In the genomic region with DNA sequence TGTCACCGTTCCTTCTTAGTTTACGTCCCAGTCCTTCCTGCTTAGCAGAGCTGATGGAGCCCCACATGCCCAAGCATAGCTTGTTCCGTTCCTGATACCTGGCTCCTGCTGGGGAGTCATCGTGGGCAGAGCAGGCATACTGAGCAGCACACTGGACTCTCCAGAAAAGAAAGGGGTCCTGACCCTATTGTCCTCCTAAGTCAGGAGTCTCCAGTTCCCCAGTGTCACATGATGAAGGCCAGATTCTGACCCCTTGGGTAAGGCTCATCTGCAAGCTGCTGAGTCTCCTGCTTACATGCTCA, we compare ENCODE assay signal across 14 mouse cellular contexts. TPM values are rescaled to one million over a fixed set of nuclear protein-coding genes. Genes with fewer than 3 reads are reported as not detected.
DNase-seq lines count a peak whose midpoint lies in the region; ATAC-seq and TF ChIP-seq lines count a peak whose summit lies in the region.
"Had no signal": no experiment of that assay in that cellular context is flagged by ENCODE, and none has a peak within 500 bp of the region (broad histone marks: within the 10 kb centered on the region; RNA-seq: fewer than 3 reads in every experiment).

No protein-coding gene starts in this region.

- in situ Hi-C loops in CH12.LX (cut with MboI; ENCODE audit: low pct_ligation_motif_present, low pct_unique_long_range_greater_than_20kb, low sequenced_read_pairs) = no loop called here

- no peak for ATAC-seq in forebrain, embryonic 13.5 days
- no peak for ATAC-seq in forebrain, postnatal 0 days

- no peak for TF ChIP-seq RAD21 in CH12.LX (IDR thresholded peaks at IDR 0.05; ENCODE audit: low read depth, low read length)

- no peak overlapping the region for H3K4me3 ChIP-seq in forebrain, embryonic 13.5 days
- H3K4me3 ChIP-seq in forebrain, postnatal 0 days (ENCODE audit: low read depth, low read length) = no peak overlapping the region
- H3K4me3 ChIP-seq in left cerebral cortex, adult 2 months = no peak overlapping the region
- H3K4me3 ChIP-seq in CH12.LX (replicated peaks in 1 of 3; ENCODE audit: low read depth in 2 of 3, low read length in 2 of 3, poor library complexity in 1 of 3) (no peak overlapping the region), macrophage (ENCODE audit: inconsistent target) (no peak overlapping the region)
- H3K4me3 ChIP-seq: embryonic facial prominence, embryonic 13.5 days; forebrain, embryonic 12.5 days; heart, embryonic 15.5 days had no signal

- H3K4me1 ChIP-seq in forebrain, embryonic 13.5 days = peaks cover 6% of the 10 kb centered on the region; the same call in 1 of the 2 replicates
- H3K4me1 ChIP-seq in forebrain, postnatal 0 days (ENCODE audit: insufficient read depth) = no peaks in the 10 kb centered on the region
- H3K4me1 ChIP-seq in CH12.LX (ENCODE audit: control insufficient read depth in 1 of 2, insufficient read depth in 2 of 2) = peaks cover 36 to 83% of the 10 kb centered on the region in 2 experiments

- no peak overlapping the region for H3K4me2 ChIP-seq in forebrain, embryonic 13.5 days
- H3K4me2 ChIP-seq in forebrain, postnatal 0 days (ENCODE audit: low read depth) = no peak overlapping the region
- no peak overlapping the region for H3K4me2 ChIP-seq in CH12.LX (ENCODE audit: insufficient read depth, low read depth, poor library complexity, severe bottlenecking)
- H3K4me2 ChIP-seq: embryonic facial prominence, embryonic 13.5 days; forebrain, embryonic 12.5 days; heart, embryonic 15.5 days had no signal

- no peak for TF ChIP-seq POLR2A in CH12.LX (IDR thresholded peaks at IDR 0.05; ENCODE audit: low read depth, low read length)

- H3K36me3 ChIP-seq in forebrain, embryonic 13.5 days (ENCODE audit: poor library complexity, severe bottlenecking) = peaks cover 44% of the 10 kb centered on the region
- H3K36me3 ChIP-seq in forebrain, postnatal 0 days (ENCODE audit: insufficient read depth) = peaks cover 20% of the 10 kb centered on the region
- H3K36me3 ChIP-seq in CH12.LX (replicated peaks in 1 of 2; ENCODE audit: control insufficient read depth in 1 of 2, insufficient read depth in 1 of 2, low read length in 1 of 2) = peaks cover 31 to 88% of the 10 kb centered on the region in 2 experiments
- peaks cover 27% of the 10 kb centered on the region; the same call in 1 of the 2 replicates for H3K36me3 ChIP-seq in macrophage (ENCODE audit: inconsistent target)

- 86% methylated on average over 4 of the region's 4 CpGs for WGBS in forebrain, embryonic 13.5 days
- WGBS in forebrain, postnatal 0 days = 87% methylated on average over 4 of the region's 4 CpGs
- 81% methylated on average over 4 of the region's 4 CpGs for WGBS in macrophage (ENCODE audit: missing documents)

- H3K27me3 ChIP-seq in forebrain, embryonic 13.5 days = no peaks in the 10 kb centered on the region
- no peaks in the 10 kb centered on the region for H3K27me3 ChIP-seq in forebrain, postnatal 0 days (ENCODE audit: insufficient read depth, low read length)
- no peaks in the 10 kb centered on the region for H3K27me3 ChIP-seq in CH12.LX (replicated peaks)
- H3K27me3 ChIP-seq: embryonic facial prominence, embryonic 13.5 days; forebrain, embryonic 12.5 days; heart, embryonic 15.5 days had no signal

- TF ChIP-seq CTCF in forebrain, postnatal 0 days (IDR thresholded peaks at IDR 0.05; ENCODE audit: low read depth) = no peak
- no peak for TF ChIP-seq CTCF in left cerebral cortex, adult 2 months (IDR thresholded peaks at IDR 0.05)
- TF ChIP-seq CTCF in CH12.LX (conservative IDR thresholded peaks at IDR 0.05 in 1 of 2, IDR thresholded peaks at IDR 0.05 in 1 of 2; ENCODE audit: low read depth in 2 of 2, low read length in 2 of 2) = no peak

- peak overlapping the region; percentile 3; the same call in 1 of the 2 replicates for H3K27ac ChIP-seq in forebrain, embryonic 13.5 days
- H3K27ac ChIP-seq in forebrain, postnatal 0 days (ENCODE audit: low read depth, low read length) = no peak overlapping the region
- peak overlapping the region; percentile 77 for H3K27ac ChIP-seq in left cerebral cortex, adult 2 months
- H3K27ac ChIP-seq in CH12.LX (ENCODE audit: insufficient read depth, low read depth) = 0 out of 2 replicates have a peak overlapping the region, but pooled peaks have one; percentile 24
- peak overlapping the region; percentile 98 for H3K27ac ChIP-seq in macrophage
- H3K27ac ChIP-seq: forebrain, embryonic 12.5 days; liver, embryonic 14.5 days had no signal

- dilution Hi-C loops in CH12.LX (cut with MboI; ENCODE audit: extremely low pct_ligation_motif_present, extremely low pct_unique_long_range_greater_than_20kb, low sequenced_read_pairs) = no loop called here

- DNase-seq in forebrain, postnatal 0 days = no peak
- no peak for DNase-seq in left cerebral cortex, adult 2 months (ENCODE audit: extremely low spot score in 1 of 2, low spot score in 2 of 2)
- no peak for DNase-seq in left cerebral cortex, postnatal 4 days
- no peak for DNase-seq in CH12.LX (ENCODE audit: extremely low read depth)
- no peak for DNase-seq in adrenal gland, postnatal 4 days (ENCODE audit: low spot score in 2 of 2)
- no peak for DNase-seq in left cerebral cortex, adult 18-20 months (ENCODE audit: low spot score in 2 of 2)
- DNase-seq: thymus, postnatal 36 days had no signal

- intact Hi-C loops in left cerebral cortex, adult 2 months (cut with DNase I) = no loop called here
- intact Hi-C loops in left cerebral cortex, postnatal 4 days (cut with DNase I) = no loop called here

- no peaks in the 10 kb centered on the region for H3K9me3 ChIP-seq in forebrain, embryonic 13.5 days (replicated peaks)
- H3K9me3 ChIP-seq in forebrain, postnatal 0 days (ENCODE audit: low read length) = no peaks in the 10 kb centered on the region
- no peaks in the 10 kb centered on the region for H3K9me3 ChIP-seq in CH12.LX (replicated peaks; ENCODE audit: low read length)
- H3K9me3 ChIP-seq: embryonic facial prominence, embryonic 13.5 days; forebrain, embryonic 12.5 days; heart, embryonic 15.5 days had no signal

- H3K9ac ChIP-seq in forebrain, embryonic 13.5 days = no peak overlapping the region
- H3K9ac ChIP-seq in forebrain, postnatal 0 days = no peak overlapping the region
- H3K9ac ChIP-seq in CH12.LX (ENCODE audit: insufficient read depth, low read depth) = no peak overlapping the region
- H3K9ac ChIP-seq: embryonic facial prominence, embryonic 13.5 days; forebrain, embryonic 12.5 days; heart, embryonic 15.5 days; liver, embryonic 14.5 days had no signal

- H3K79me2 ChIP-seq in CH12.LX (replicated peaks; ENCODE audit: control insufficient read depth, extremely low read depth, insufficient read depth, poor library complexity, severe bottlenecking) = peaks cover 24% of the 10 kb centered on the region
- peaks cover 99% of the 10 kb centered on the region for H3K79me2 ChIP-seq in macrophage (ENCODE audit: inconsistent target)

- TF ChIP-seq EP300 in CH12.LX (IDR thresholded peaks at IDR 0.05; ENCODE audit: low read length) = no peak

RNA-seq across cellular contexts. Expression of a gene that starts 13.5 kb away (rescaled TPM):
- polyA plus RNA-seq in forebrain, embryonic 13.5 days (2015; fragmentation: Nextera tagmentation; extraction: Ambion mirVana) = 116 and 127 TPM in 2 replicates
- 65.1 and 74.5 TPM in 2 replicates for total RNA-seq in forebrain, postnatal 0 days (2014; rRNA removed)
- polyA plus RNA-seq in forebrain, postnatal 0 days (2015; fragmentation: Nextera tagmentation; extraction: Ambion mirVana) = 93.2 and 99.0 TPM in 2 replicates
- 10 to 100 TPM; 38.9 to 43.2 TPM for total RNA-seq in left cerebral cortex, adult 2 months (2021)
- 10 to 100 TPM; 53.6 to 55.3 TPM for total RNA-seq in left cerebral cortex, postnatal 4 days (2021)
- total RNA-seq in CH12.LX (2012; rRNA removed) (29.3 and 33.5 TPM in 2 replicates), CH12.LX (2014; rRNA removed) (38.0 and 39.4 TPM in 2 replicates)
- polyA plus RNA-seq in CH12.LX (2012; ENCODE audit: insufficient read length, low read depth) (32.1 and 39.0 TPM in 2 replicates), macrophage (2018) (33.5 to 87.9 TPM (median 87.4 TPM) in 3 replicates)
- 100 to 1,000 TPM in 25 of 26 experiments, 10 to 100 TPM in 1; 94.5 to 340 (median 169) TPM for total RNA-seq in macrophage (2018; cell fraction: chromatin; rRNA removed)
- total RNA-seq in macrophage (2018; cell fraction: cytosol; rRNA removed) = 10 to 100 TPM; 31.1 to 80.6 (median 57.8) TPM
- total RNA-seq in macrophage (2018; cell fraction: nucleus; rRNA removed) = 100 to 1,000 TPM in 14 of 26 experiments, 10 to 100 TPM in 12; 48.9 to 325 (median 105) TPM
- total RNA-seq in adrenal gland, postnatal 4 days (2021) = 10 to 100 TPM; 66.3 to 67.4 TPM
- 10 to 100 TPM; 36.4 to 39.3 TPM for total RNA-seq in left cerebral cortex, adult 18-20 months (2021)

RNA-seq across cellular contexts. Expression of a gene that starts 17.3 kb away (rescaled TPM):
- polyA plus RNA-seq in forebrain, embryonic 13.5 days (2015; fragmentation: Nextera tagmentation; extraction: Ambion mirVana) = 22.0 and 26.7 TPM in 2 replicates
- 4.7 and 5.9 TPM in 2 replicates for total RNA-seq in forebrain, postnatal 0 days (2014; rRNA removed)
- polyA plus RNA-seq in forebrain, postnatal 0 days (2015; fragmentation: Nextera tagmentation; extraction: Ambion mirVana) = 4.5 and 4.6 TPM in 2 replicates
- total RNA-seq in left cerebral cortex, adult 2 months (2021) = 1 to 10 TPM; 1.6 to 2.0 TPM
- total RNA-seq in left cerebral cortex, postnatal 4 days (2021) = 1 to 10 TPM; 6.8 to 8.8 TPM
- total RNA-seq in CH12.LX (2012; rRNA removed) (39.3 and 55.0 TPM in 2 replicates), CH12.LX (2014; rRNA removed) (18.4 and 18.6 TPM in 2 replicates)
- polyA plus RNA-seq in CH12.LX (2012; ENCODE audit: insufficient read length, low read depth) (97.1 and 135 TPM in 2 replicates), macrophage (2018) (2.5 to 17.1 TPM (median 6.2 TPM) in 3 replicates)
- 10 to 100 TPM in 3 of 26 experiments, 1 to 10 TPM in 23; 1.3 to 12.4 (median 5.2) TPM for total RNA-seq in macrophage (2018; cell fraction: chromatin; rRNA removed)
- 1 to 10 TPM; 1.3 to 6.7 (median 3.3) TPM for total RNA-seq in macrophage (2018; cell fraction: cytosol; rRNA removed)
- 10 to 100 TPM in 2 of 26 experiments, 1 to 10 TPM in 24; 1.6 to 28.4 (median 4.3) TPM for total RNA-seq in macrophage (2018; cell fraction: nucleus; rRNA removed)
- total RNA-seq in adrenal gland, postnatal 4 days (2021) = 10 to 100 TPM; 15.6 to 16.2 TPM
- 1 to 10 TPM; 1.9 to 2.7 TPM for total RNA-seq in left cerebral cortex, adult 18-20 months (2021)

RNA-seq across cellular contexts. Expression of a gene that starts 17.4 kb away (rescaled TPM):
- 168 TPM in 2 replicates for polyA plus RNA-seq in forebrain, embryonic 13.5 days (2015; fragmentation: Nextera tagmentation; extraction: Ambion mirVana)
- total RNA-seq in forebrain, postnatal 0 days (2014; rRNA removed) = 155 and 159 TPM in 2 replicates
- 99.0 and 110 TPM in 2 replicates for polyA plus RNA-seq in forebrain, postnatal 0 days (2015; fragmentation: Nextera tagmentation; extraction: Ambion mirVana)
- 10 to 100 TPM; 90.8 to 91.2 TPM for total RNA-seq in left cerebral cortex, adult 2 months (2021)
- 100 to 1,000 TPM in 1 of 2 experiments, 10 to 100 TPM in 1; 92.6 to 121 TPM for total RNA-seq in left cerebral cortex, postnatal 4 days (2021)
- 38.9 and 55.1 TPM in 2 replicates for total RNA-seq in CH12.LX (2012; rRNA removed)
- total RNA-seq in CH12.LX (2014; rRNA removed) = 23.4 and 24.5 TPM in 2 replicates
- polyA plus RNA-seq in CH12.LX (2012; ENCODE audit: insufficient read length, low read depth) = 25.3 and 26.8 TPM in 2 replicates
- 100 to 1,000 TPM in 3 of 26 experiments, 10 to 100 TPM in 23; 29.5 to 116 (median 76.4) TPM for total RNA-seq in macrophage (2018; cell fraction: chromatin; rRNA removed)
- 10 to 100 TPM; 30.0 to 50.6 (median 39.5) TPM for total RNA-seq in macrophage (2018; cell fraction: cytosol; rRNA removed)
- total RNA-seq in macrophage (2018; cell fraction: nucleus; rRNA removed) = 10 to 100 TPM; 26.4 to 93.3 (median 45.4) TPM
- 31.2 to 42.2 TPM (median 38.7 TPM) in 3 replicates for polyA plus RNA-seq in macrophage (2018)
- total RNA-seq in adrenal gland, postnatal 4 days (2021) = 10 to 100 TPM; 91.6 to 91.9 TPM
- total RNA-seq in left cerebral cortex, adult 18-20 months (2021) = 10 to 100 TPM; 85.0 to 94.3 TPM

RNA-seq across cellular contexts. Expression of a gene that starts 17.6 kb away (rescaled TPM):
- 3.9 and 4.8 TPM in 2 replicates for polyA plus RNA-seq in forebrain, embryonic 13.5 days (2015; fragmentation: Nextera tagmentation; extraction: Ambion mirVana)
- total RNA-seq in forebrain, postnatal 0 days (2014; rRNA removed) = 2.2 and 4.5 TPM in 2 replicates
- polyA plus RNA-seq in forebrain, postnatal 0 days (2015; fragmentation: Nextera tagmentation; extraction: Ambion mirVana) = 4.0 and 4.3 TPM in 2 replicates
- total RNA-seq in left cerebral cortex, adult 2 months (2021) = 1 to 10 TPM; 2.5 to 3.1 TPM
- total RNA-seq in left cerebral cortex, postnatal 4 days (2021) = 1 to 10 TPM; 3.8 to 4.6 TPM
- total RNA-seq in CH12.LX (2012; rRNA removed) (2.2 and 3.2 TPM in 2 replicates), CH12.LX (2014; rRNA removed) (0.41 and 0.52 TPM in 2 replicates)
- polyA plus RNA-seq in CH12.LX (2012; ENCODE audit: insufficient read length, low read depth) (0.51 and 0.91 TPM in 2 replicates), macrophage (2018) (0.22 to 0.28 TPM in 2 of 3 replicates, not detected in the other)
- 1 to 10 TPM; 1.1 to 4.3 (median 1.8) TPM for total RNA-seq in macrophage (2018; cell fraction: chromatin; rRNA removed)
- under 1 TPM in 23 of 26 experiments, not detected in 3; 0.07 to 0.38 (median 0.18) TPM for total RNA-seq in macrophage (2018; cell fraction: cytosol; rRNA removed)
- 1 to 10 TPM in 20 of 26 experiments, under 1 TPM in 6; 0.33 to 3.4 (median 1.4) TPM for total RNA-seq in macrophage (2018; cell fraction: nucleus; rRNA removed)
- 1 to 10 TPM; 9.3 to 9.4 TPM for total RNA-seq in adrenal gland, postnatal 4 days (2021)
- 1 to 10 TPM; 1.9 to 2.8 TPM for total RNA-seq in left cerebral cortex, adult 18-20 months (2021)

RNA-seq across cellular contexts. Expression of a gene that starts 36.6 kb away (rescaled TPM):
- 96.0 and 113 TPM in 2 replicates for polyA plus RNA-seq in forebrain, embryonic 13.5 days (2015; fragmentation: Nextera tagmentation; extraction: Ambion mirVana)
- total RNA-seq in forebrain, postnatal 0 days (2014; rRNA removed) = 106 and 113 TPM in 2 replicates
- polyA plus RNA-seq in forebrain, postnatal 0 days (2015; fragmentation: Nextera tagmentation; extraction: Ambion mirVana) = 162 and 169 TPM in 2 replicates
- total RNA-seq in left cerebral cortex, adult 2 months (2021) = 10 to 100 TPM; 88.7 to 90.6 TPM
- 100 to 1,000 TPM; 110 to 119 TPM for total RNA-seq in left cerebral cortex, postnatal 4 days (2021)
- total RNA-seq in CH12.LX (2012; rRNA removed) (0.21 and 0.50 TPM in 2 replicates), CH12.LX (2014; rRNA removed) (not detected in 2 replicates)
- polyA plus RNA-seq in CH12.LX (2012; ENCODE audit: insufficient read length, low read depth) (not detected in 2 replicates), macrophage (2018) (not detected in 3 replicates)
- 1 to 10 TPM in 1 of 26 experiments, not detected in 25; 1.2 TPM for total RNA-seq in macrophage (2018; cell fraction: chromatin; rRNA removed)
- total RNA-seq in macrophage (2018; cell fraction: cytosol; rRNA removed) = not detected
- not detected for total RNA-seq in macrophage (2018; cell fraction: nucleus; rRNA removed)
- total RNA-seq in adrenal gland, postnatal 4 days (2021) = 1 to 10 TPM; 4.1 to 9.2 TPM
- 10 to 100 TPM; 81.3 to 86.5 TPM for total RNA-seq in left cerebral cortex, adult 18-20 months (2021)
- total RNA-seq: gastrocnemius, adult 8-10 months had no signal
